Mouse (Mus musculus): Measurements from ENCODE around the gene Pip5k1b.

DNA sequence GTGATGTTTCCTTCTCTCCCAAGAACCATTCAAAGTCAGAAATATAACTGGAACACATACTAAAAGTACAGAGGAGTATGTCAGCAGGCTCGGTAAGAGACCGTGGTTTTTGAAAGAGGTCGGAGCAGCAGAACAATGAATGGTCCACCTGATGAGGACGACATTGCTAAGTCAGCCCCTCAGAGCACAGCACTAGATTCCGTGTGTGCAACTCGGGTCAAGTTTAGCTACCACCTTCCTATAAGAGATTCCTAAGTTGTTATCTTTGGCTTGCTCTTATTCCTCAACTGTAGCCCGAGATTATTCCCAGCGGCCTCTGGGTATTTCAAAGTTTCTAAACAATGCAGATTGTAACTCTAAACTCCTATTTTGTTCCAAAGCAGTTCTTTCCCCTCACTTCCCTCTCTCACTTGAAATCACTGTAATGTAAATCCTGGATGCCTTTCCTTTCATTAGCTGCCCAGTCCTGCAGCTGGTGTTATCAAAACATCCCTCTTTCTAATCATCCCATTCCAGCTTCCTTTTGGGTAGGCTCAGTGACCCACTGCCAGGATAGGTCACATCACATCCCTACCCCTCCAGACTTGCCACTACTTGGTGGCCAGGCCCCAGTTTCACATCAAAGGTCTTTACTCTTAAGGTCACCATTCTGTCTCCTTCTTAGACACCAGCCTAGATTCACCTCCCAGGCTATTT lies 192.9 kb downstream of the Pip5k1b start:
- TF ChIP-seq MAX (IDR thresholded peaks at IDR 0.05; ENCODE audit: low read depth) = no peak
- no peak for TF ChIP-seq POLR2A (IDR thresholded peaks at IDR 0.05; ENCODE audit: insufficient read length, low read depth)

Data from myocyte (in vitro differentiated cells).